Mouse (Mus musculus) limb, embryonic 13.5 days (tissue): Measurements from ENCODE around the gene Nagpa. TPM values are rescaled to one million over a fixed set of nuclear protein-coding genes. Genes with fewer than 3 reads are reported as not detected.

Experiments used
- ATAC-seq: fragments of 200-750 bp; cut with Nextera tagmentation; 2 replicates; pipeline ENCODE4 v1.8.0; 2017; ENCODE audit warnings: low read depth, moderate number of reproducible peaks, moderate TSS enrichment; ENCODE audit not compliant: low FRiP score
- H3K27ac ChIP-seq: fragments of 300-500 bp; sonication (generic); 2 replicates; pipeline ENCODE4 v1.5.1; 2015; ENCODE audit warnings: inconsistent platforms, mild to moderate bottlenecking, moderate library complexity
- H3K27me3 ChIP-seq: fragments of 300-500 bp; sonication (generic); 2 replicates; pipeline ENCODE4 v1.6.1; 2015; ENCODE audit warnings: mild to moderate bottlenecking, inconsistent platforms
- H3K36me3 ChIP-seq: fragments of 300-500 bp; sonication (generic); 2 replicates; pipeline ENCODE4 v1.6.1; 2015; ENCODE audit warnings: inconsistent platforms, mild to moderate bottlenecking, moderate library complexity
- H3K4me1 ChIP-seq: fragments of 300-500 bp; sonication (generic); 2 replicates; pipeline ENCODE4 v1.6.1; 2015; ENCODE audit warnings: inconsistent platforms
- H3K4me2 ChIP-seq: fragments of 300-500 bp; sonication (generic); replicated peaks from 2 replicates; pipeline ENCODE4 v1.6.1; 2015; ENCODE audit warnings: inconsistent platforms, mild to moderate bottlenecking, moderate library complexity
- H3K4me3 ChIP-seq: fragments of 300-500 bp; sonication (generic); 2 replicates; pipeline ENCODE4 v1.5.1; 2015; ENCODE audit warnings: moderate library complexity, mild to moderate bottlenecking, inconsistent platforms
- H3K9ac ChIP-seq: fragments of 300-500 bp; sonication (generic); 2 replicates; pipeline ENCODE4 v1.6.1; 2015; ENCODE audit warnings: mild to moderate bottlenecking, inconsistent platforms
- H3K9me3 ChIP-seq: fragments of 300-500 bp; sonication (generic); 2 replicates; pipeline ENCODE4 v1.6.1; 2016; ENCODE audit warnings: inconsistent platforms
- WGBS: fragments of 180-500 bp; shearing (Covaris S2); methylation state at CpG from one replicate; pipeline ENCODE4 v1.1.7; 2015; 5-methylcytosine and 5-hydroxymethylcytosine counted together
- polyA plus RNA-seq: library from polyadenylated mRNA; unstranded; fragments of >200 nt; fragmentation: Nextera tagmentation; extraction: Ambion mirVana; gene quantifications from 2 replicates; pipeline ENCODE4 v1.2.1, GENCODE M21; 2015

The Nagpa gene
- polyA plus RNA-seq, 1 experiment from 2014 or later: 16.5 TPM

DNA sequence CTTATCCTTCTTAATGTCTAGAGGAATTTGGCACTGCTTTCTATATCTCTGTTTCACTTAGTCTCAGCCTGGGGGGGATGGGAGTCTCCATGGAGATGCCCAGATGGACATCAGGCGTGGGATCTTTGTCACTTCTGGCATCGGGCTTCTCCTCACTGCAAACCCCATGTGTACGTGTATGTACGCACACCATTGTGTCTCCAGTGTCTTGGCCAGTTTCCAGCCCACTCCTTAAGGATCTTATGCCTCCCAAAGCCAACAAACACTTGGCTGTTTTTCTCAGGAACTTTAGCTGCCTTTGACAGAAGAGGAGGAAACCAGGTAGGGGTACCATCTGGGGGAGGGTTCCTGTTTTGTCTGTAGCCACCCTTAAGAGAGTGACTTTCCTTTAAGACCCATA, 17.6 kb upstream of the Nagpa start:
- H3K27me3 ChIP-seq: no peaks in the 10 kb centered on the region; the same call in 1 of the 2 replicates
- no peak overlapping the region for H3K4me3 ChIP-seq
- H3K4me1 ChIP-seq: no peaks in the 10 kb centered on the region
- H3K36me3 ChIP-seq: no peaks in the 10 kb centered on the region
- no peak overlapping the region for H3K9ac ChIP-seq
- H3K9me3 ChIP-seq: no peaks in the 10 kb centered on the region
- no peak overlapping the region for H3K27ac ChIP-seq
- no peak for ATAC-seq
- H3K4me2 ChIP-seq: no peak overlapping the region
- WGBS: 70% methylated on average over 4 of the region's 4 CpGs

DNA sequence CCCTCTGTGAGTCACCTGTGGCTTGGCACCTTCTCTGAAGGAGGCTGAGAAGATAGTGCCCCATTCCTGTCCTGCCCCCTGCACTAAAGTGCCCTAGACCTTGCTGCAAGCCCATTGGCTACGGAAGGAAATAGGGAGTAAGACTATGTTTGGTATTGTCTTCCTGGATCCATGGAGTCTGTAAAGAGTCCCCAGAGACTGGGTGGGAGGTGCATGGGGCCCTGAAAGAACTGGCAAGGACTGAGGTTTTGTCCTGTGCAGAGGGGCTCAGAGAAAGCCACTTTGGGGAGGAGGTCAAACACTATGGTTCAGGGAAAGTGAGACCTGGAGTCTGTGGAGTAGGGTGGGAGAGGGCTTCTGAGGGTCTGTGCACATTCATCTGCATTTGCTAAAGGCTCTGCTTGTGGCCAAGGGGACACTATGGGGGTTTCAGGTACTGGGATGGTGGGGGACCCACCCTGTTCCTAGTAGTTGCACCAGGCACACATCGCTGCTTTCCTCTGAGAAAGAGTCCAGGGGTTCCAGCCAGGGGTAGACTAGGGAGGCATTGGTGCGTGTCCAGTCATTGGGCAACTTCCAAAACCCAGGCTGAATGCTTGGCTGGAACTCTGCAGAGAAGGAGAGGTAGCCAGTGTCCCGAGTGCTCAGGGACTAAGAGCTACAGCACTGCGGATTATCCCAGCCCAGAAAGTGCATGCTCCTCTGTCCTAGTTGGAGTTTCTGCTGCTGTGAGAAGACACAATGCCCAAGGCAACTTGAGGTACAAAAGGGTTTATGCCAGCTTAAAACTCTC, 13.7 kb upstream of the Nagpa start:
- H3K27me3 ChIP-seq: no peaks in the 10 kb centered on the region; the same call in 1 of the 2 replicates
- no peak overlapping the region for H3K27ac ChIP-seq
- no peak for ATAC-seq
- no peak overlapping the region for H3K4me3 ChIP-seq
- H3K9me3 ChIP-seq: no peaks in the 10 kb centered on the region
- no peak overlapping the region for H3K9ac ChIP-seq
- 71% methylated on average over 5 of the region's 5 CpGs for WGBS
- no peaks in the 10 kb centered on the region for H3K36me3 ChIP-seq
- H3K4me1 ChIP-seq: no peaks in the 10 kb centered on the region
- no peak overlapping the region for H3K4me2 ChIP-seq

DNA sequence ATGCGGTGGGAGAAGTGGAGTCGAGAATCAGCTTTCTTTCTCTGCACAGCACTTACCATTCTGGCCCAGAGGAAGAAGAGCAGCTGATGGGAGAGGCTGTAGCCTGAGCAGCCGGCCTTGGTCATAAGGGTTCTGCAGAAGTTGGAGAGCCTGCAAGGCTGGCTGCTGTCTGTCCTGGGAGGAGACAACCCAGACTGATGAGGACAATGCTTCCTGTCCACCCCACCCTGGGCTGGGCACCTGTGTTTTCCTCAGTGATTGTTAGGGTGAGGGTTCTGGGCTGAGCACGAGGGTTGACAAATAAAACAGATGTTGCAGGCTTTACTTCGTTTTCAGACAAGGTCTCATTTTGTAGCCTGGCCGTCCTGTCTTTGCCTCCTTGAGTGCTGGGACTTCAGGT, 12.9 kb upstream of the Nagpa start:
- Histone ChIP-seq H3K4me2 (no peak overlapping the region), H3K9ac (no peak overlapping the region), H3K4me3 (no peak overlapping the region), H3K27me3 (no peaks in the 10 kb centered on the region; the same call in 1 of the 2 replicates), H3K4me1 (no peaks in the 10 kb centered on the region), H3K36me3 (no peaks in the 10 kb centered on the region), H3K9me3 (no peaks in the 10 kb centered on the region), H3K27ac (no peak overlapping the region)
- 57% methylated on average over 6 of the region's 6 CpGs for WGBS
- ATAC-seq: no peak

DNA sequence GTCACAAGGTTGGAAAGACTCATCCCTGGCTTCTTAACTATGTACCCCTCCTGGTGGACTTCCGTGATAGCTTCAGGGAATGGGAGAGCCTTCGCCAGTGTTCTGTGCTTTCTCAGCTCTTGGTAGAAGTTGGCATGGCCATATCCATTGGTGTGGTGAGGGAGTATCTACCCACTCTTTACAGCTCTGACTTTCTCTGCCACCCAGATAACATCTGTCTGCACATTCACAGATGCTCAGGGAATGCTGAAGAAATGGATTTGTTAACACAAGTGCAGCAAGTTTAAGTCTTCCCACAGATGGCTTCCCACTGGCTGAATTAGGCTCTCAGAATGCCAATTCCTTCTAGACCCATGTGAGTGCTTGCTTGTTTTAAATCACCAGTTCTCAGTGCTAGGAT, 10.3 kb upstream of the Nagpa start:
- Histone ChIP-seq H3K36me3 (no peaks in the 10 kb centered on the region), H3K9me3 (no peaks in the 10 kb centered on the region), H3K27ac (no peak overlapping the region), H3K4me3 (no peak overlapping the region), H3K4me1 (no peaks in the 10 kb centered on the region), H3K9ac (no peak overlapping the region), H3K4me2 (no peak overlapping the region), H3K27me3 (no peaks in the 10 kb centered on the region)
- ATAC-seq: no peak
- WGBS: 92% methylated on average over 2 of the region's 2 CpGs

DNA sequence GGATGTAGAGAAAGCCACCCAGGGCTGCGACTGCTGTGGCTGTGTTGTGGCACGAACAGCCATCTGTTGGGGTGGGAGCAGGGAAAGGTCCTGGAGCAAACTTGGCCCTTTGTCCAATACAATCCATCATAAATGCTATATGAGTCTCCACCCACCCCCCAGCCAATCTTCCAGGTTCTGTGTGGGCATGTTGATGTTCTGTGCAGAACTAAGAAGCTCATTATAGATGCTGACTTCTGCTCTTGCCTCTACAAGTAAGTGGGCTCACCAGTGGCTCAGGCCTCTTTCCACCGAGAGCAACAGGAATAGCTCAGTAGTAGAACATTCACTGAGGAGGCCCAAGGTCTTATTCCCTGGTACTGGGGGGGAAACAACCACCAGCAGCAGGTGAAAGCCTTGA, 8.3 kb upstream of the Nagpa start:
- no peak overlapping the region for H3K4me3 ChIP-seq
- no peaks in the 10 kb centered on the region for H3K36me3 ChIP-seq
- no peak for ATAC-seq
- WGBS: 73% methylated on average over 3 of the region's 3 CpGs
- no peaks in the 10 kb centered on the region for H3K4me1 ChIP-seq
- H3K27ac ChIP-seq: no peak overlapping the region
- no peaks in the 10 kb centered on the region for H3K27me3 ChIP-seq
- no peaks in the 10 kb centered on the region for H3K9me3 ChIP-seq
- no peak overlapping the region for H3K9ac ChIP-seq
- no peak overlapping the region for H3K4me2 ChIP-seq

DNA sequence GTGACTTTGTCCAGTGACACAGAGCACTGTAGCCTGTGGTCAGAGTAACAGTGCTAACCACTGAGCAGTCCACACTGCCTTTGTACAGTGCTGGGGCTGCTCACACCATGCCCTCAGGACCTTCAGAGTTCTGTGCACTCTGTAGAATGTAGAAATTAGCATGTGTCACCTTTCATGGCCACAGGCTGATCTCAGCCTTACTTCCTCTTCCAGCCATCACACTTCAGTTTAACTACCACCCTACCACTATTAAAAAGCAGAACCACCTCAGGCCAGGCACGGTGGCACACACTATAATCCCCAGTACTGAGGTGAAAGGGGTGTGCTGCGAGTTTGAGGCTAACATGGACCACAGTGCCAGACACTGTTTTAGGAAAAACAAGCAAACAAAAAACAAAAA, 6.6 kb upstream of the Nagpa start:
- no peak for ATAC-seq
- WGBS: 55% methylated on average over 2 of the region's 2 CpGs
- Histone ChIP-seq H3K27me3 (0 out of 2 replicates have a peak, but pooled peaks cover 5% of the 10 kb centered on the region), H3K4me3 (no peak overlapping the region), H3K4me1 (no peaks in the 10 kb centered on the region), H3K36me3 (no peaks in the 10 kb centered on the region), H3K4me2 (no peak overlapping the region), H3K9me3 (no peaks in the 10 kb centered on the region), H3K9ac (no peak overlapping the region), H3K27ac (no peak overlapping the region)

DNA sequence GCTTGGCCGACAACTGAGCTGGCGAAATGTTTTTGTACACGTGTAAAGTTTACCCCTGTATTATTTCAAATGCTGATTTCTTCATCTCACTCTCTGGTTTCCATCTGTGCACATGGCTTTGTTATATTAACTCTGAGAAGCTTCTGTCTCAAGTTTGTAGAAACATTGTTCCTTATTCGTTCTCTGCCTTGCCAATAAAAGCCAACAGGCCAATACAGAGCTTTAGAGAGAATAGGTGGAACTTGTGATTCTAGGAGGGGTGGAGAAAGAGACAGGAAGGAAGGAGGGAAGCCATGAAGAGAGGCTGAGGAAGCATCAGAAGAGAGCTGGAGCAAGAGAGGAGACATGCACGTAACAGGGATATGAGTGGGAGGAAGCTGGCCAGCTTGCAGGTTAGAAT, 2.2 kb upstream of the Nagpa start:
- H3K4me2 ChIP-seq: no peak overlapping the region
- H3K9ac ChIP-seq: no peak overlapping the region
- no peak for ATAC-seq
- H3K27me3 ChIP-seq: peaks cover 13% of the 10 kb centered on the region
- peaks cover 6% of the 10 kb centered on the region for H3K4me1 ChIP-seq
- H3K9me3 ChIP-seq: no peaks in the 10 kb centered on the region
- 69% methylated on average over 5 of the region's 5 CpGs for WGBS
- H3K27ac ChIP-seq: no peak overlapping the region
- no peaks in the 10 kb centered on the region for H3K36me3 ChIP-seq
- H3K4me3 ChIP-seq: no peak overlapping the region

DNA sequence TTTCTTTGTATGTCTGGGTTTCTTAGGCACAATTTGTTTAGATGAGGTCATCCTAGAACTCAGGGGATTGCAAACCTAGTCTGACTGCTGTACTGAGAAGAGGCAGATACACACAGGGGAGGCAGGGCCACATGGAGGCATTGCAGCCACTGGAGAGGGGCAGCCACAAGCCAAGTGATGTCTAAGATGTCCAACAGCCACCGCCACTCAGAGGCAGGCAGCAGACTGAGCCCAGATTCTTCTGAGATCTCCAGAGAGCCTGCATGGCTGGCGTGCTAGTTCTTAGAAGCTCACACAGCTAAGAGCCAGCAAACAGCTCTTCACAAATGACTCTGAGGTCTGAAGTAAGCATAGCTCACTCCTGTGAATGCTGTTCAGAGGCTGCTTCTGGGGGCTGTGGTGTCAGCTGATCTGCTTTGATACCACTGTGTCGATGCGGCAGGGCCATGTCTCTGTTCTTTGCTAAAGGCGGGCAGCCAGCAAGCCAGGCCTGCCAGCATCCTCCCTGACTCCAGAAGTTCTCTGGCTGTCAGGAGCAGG, 1.7 kb upstream of the Nagpa start:
- no peaks in the 10 kb centered on the region for H3K36me3 ChIP-seq
- no peak overlapping the region for H3K27ac ChIP-seq
- no peak for ATAC-seq
- H3K27me3 ChIP-seq: peaks cover 13% of the 10 kb centered on the region
- 84% methylated on average over 5 of the region's 5 CpGs for WGBS
- no peak overlapping the region for H3K4me3 ChIP-seq
- H3K9me3 ChIP-seq: no peaks in the 10 kb centered on the region
- peaks cover 6% of the 10 kb centered on the region for H3K4me1 ChIP-seq
- H3K9ac ChIP-seq: no peak overlapping the region
- no peak overlapping the region for H3K4me2 ChIP-seq

DNA sequence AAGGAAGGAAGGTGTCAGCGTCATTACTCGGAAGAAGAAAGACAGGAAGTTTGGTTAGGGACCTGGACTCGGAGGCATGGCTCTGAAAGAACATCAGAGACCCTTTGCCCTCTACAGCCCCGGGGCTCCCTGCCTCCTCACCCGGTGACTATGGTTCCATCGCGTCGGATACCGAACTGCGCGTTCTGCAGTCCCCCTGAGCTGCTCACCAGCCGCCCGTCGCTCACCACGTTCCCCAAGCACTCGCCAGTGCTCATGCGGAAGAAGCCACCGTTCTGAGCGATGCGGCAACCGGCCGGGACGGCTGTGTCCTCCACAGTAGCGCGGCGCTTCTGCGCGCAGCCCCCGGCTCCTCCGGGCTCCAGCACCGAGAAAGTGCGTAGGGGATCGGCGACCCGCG, 612 bp downstream of the Nagpa start:
- Histone ChIP-seq H3K9me3 (no peaks in the 10 kb centered on the region), H3K27me3 (peaks cover 13% of the 10 kb centered on the region), H3K27ac (no peak overlapping the region), H3K9ac (peak overlapping the region; percentile 72), H3K4me1 (peaks cover 6% of the 10 kb centered on the region), H3K36me3 (peaks cover 7% of the 10 kb centered on the region), H3K4me2 (peak overlapping the region; percentile 97), H3K4me3 (peak overlapping the region; percentile 85)
- 2% methylated on average over 36 of the region's 36 CpGs for WGBS
- ATAC-seq: peak; percentile 9; the same call in 1 of the 2 replicates

DNA sequence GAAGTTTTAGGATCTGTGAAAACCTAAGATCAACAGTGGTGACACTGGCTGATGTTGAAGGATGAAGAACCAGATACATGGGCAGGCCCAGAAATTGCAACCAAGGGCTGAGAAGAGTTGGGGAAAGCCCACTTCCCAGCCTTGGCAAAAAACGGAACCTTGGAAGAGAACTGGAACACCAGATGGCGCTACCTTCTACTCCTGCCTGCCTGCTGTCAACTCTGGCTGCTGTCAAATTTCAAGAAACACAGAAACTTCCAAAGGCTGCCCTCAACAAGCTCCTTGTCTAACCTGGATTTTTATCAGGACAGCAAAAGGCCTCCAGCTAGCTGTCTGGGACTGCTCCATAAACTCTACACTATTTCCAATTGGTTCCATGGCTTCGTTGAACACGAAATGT, 1.1 kb downstream of the Nagpa start:
- WGBS: 11% methylated on average over 4 of the region's 4 CpGs
- Histone ChIP-seq H3K9me3 (no peaks in the 10 kb centered on the region), H3K4me3 (peak overlapping the region; percentile 85), H3K27me3 (peaks cover 13% of the 10 kb centered on the region), H3K4me2 (peak overlapping the region; percentile 97), H3K9ac (no peak overlapping the region), H3K4me1 (peaks cover 6% of the 10 kb centered on the region), H3K36me3 (peaks cover 7% of the 10 kb centered on the region), H3K27ac (no peak overlapping the region)
- no peak for ATAC-seq

DNA sequence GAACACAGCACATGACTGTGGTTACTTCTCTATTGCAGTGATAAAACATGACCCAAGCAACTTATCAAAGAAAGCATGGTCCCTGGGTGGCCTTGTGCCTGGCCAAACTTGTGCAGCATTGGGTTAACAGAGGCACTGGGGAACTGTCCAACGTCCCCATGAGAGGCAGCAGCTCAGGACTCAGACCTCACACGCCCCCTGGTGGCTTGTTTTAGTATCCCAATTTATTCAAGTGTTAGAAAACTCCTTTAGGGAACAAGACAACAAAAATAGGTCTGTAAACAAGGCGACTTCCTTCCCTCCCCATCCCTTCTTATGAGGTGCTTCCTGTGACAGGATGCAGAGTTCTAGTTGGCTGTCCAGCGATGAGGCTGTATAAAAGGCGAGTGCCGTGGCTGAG, 8.7 kb downstream of the Nagpa start:
- no peak overlapping the region for H3K27ac ChIP-seq

DNA sequence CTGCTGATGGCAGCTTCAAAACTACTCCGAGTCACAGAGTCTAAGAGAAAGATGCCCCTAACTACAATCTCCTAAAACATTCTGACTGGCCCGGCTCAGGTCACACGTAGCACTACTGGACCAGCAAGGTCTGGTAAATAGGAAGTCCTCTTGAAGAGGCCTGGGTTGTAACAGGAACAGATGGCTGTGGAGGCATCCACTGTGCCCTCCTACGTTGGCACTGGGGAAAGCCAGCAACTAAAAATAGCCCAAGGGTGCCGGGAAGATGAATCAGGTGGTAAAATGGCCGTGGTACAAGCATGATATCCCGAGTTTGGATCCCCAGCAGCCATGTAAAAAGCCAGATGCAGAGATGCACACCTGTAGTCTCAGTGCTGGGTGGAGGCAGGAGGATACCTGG, 17.6 kb downstream of the Nagpa start:
- H3K9ac ChIP-seq: no peak overlapping the region
- H3K36me3 ChIP-seq: no peaks in the 10 kb centered on the region
- no peak overlapping the region for H3K4me3 ChIP-seq
- H3K9me3 ChIP-seq: no peaks in the 10 kb centered on the region
- H3K4me2 ChIP-seq: no peak overlapping the region
- 72% methylated on average over 7 of the region's 7 CpGs for WGBS
- no peak for ATAC-seq
- H3K27ac ChIP-seq: no peak overlapping the region
- no peaks in the 10 kb centered on the region for H3K4me1 ChIP-seq
- no peaks in the 10 kb centered on the region for H3K27me3 ChIP-seq

More for the DNA sequence above, 8.7 kb downstream of the Nagpa start:
- no peaks in the 10 kb centered on the region for H3K27me3 ChIP-seq
- no peak overlapping the region for H3K4me3 ChIP-seq
- WGBS: 30% methylated on average over 6 of the region's 6 CpGs
- peaks cover 7% of the 10 kb centered on the region for H3K36me3 ChIP-seq
- H3K9ac ChIP-seq: no peak overlapping the region
- no peaks in the 10 kb centered on the region for H3K4me1 ChIP-seq
- no peak for ATAC-seq
- no peaks in the 10 kb centered on the region for H3K9me3 ChIP-seq
- H3K4me2 ChIP-seq: no peak overlapping the region

DNA sequence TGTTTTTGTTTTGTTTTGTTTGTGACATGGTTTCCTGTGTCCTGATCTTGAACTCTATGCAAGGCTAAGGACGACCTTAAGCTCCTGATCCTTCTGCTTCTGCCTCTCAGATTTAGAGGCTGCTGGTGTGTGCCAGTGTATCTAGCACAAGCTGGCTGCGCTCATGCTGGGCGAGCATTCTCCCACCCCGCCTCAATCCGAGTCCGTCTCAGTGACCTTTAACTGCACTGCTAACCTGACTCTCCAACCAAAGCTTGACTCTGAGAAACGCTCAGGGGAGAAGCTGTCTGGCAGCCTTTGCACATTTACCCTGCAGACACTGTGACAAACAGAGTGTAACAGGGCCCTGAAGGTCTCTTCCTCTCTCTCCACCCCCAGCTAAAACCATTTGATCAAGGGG, 18.1 kb downstream of the Nagpa start:
- Histone ChIP-seq H3K4me1 (no peaks in the 10 kb centered on the region), H3K27me3 (no peaks in the 10 kb centered on the region), H3K36me3 (no peaks in the 10 kb centered on the region), H3K4me3 (no peak overlapping the region), H3K4me2 (no peak overlapping the region), H3K9me3 (no peaks in the 10 kb centered on the region), H3K27ac (no peak overlapping the region), H3K9ac (no peak overlapping the region)
- no peak for ATAC-seq
- WGBS: 69% methylated on average over 7 of the region's 7 CpGs
